Mouse (Mus musculus): ENCODE measurements around the gene Shroom3. TPM values are rescaled to one million over a fixed set of nuclear protein-coding genes. Genes with fewer than 3 reads are reported as not detected.
A peak's percentile ranks its signal among the peaks of the same experiment; 100 is the strongest.

The Shroom3 gene
- polyA plus RNA-seq, 1 experiment from 2014 or later, result 8.0 TPM

DNA sequence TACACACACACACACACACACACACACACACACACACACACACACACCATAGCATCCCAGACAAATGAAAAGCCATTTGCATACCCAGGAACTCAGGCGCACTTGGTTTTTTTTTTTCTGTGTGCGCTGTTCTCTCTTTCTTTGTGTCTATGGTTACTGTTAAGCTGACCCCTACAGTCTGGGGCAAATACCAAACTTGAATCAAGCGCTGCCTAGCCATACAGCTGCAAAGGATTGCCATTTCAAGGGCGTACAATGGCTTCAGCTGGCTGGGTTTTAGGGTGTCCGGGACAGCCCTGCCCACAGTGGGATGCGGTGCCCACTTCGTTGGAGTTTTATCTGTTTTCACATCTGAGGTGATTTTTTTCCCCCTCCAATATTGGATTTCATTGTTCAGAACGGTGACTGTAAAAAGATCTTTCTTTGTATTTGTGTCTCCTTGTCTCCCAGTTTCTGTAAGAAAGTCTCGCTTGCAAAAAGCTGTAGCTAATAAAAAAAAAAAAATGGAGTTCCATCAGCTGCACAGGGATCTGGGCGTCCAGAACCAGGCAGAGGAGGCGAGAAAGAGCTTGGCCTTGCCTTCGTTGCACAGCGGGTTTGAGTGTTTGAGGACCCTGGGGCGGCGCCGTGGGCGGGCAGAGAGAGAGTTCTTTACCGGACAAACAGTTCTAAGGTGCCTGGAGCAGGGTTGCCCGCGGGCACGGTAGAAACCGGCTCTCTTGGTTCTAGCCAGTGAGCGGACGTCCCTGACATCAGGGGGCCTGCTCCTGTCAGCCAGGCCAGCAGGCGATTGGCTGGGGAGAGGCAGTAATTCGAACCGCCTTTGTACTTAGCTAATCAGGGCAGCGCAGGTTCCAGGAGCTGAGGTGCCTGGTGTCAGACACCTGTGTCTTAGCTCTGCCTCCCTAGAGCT is 125.5 kb downstream of the Shroom3 start:
- TF ChIP-seq CTCF (IDR thresholded peaks at IDR 0.05; ENCODE audit: low read depth), result no peak
- no peak overlapping the region; the same call in 1 of the 2 replicates for H3K9ac ChIP-seq (ENCODE audit: low read depth, low read length)
- 19% methylated on average over 28 of the region's 28 CpGs for WGBS

GRCm38 (mm10) chr5:92809416-92809750 is 126.1 kb downstream of the Shroom3 start:
- 27% methylated on average over 13 of the region's 13 CpGs for WGBS
- H3K9ac ChIP-seq (ENCODE audit: low read depth, low read length), result no peak overlapping the region
- no peaks in the 10 kb centered on the region for H3K27me3 ChIP-seq (replicated peaks; ENCODE audit: control insufficient read depth, insufficient read depth, low read length)
- peaks cover 15% of the 10 kb centered on the region for H3K4me1 ChIP-seq (replicated peaks; ENCODE audit: control insufficient read depth, insufficient read depth, low read length)
- no peaks in the 10 kb centered on the region for H3K9me3 ChIP-seq (ENCODE audit: control insufficient read depth)
- H3K36me3 ChIP-seq (ENCODE audit: control insufficient read depth, insufficient read depth), result no peaks in the 10 kb centered on the region
- no peak; the same call in 1 of the 2 replicates for ATAC-seq
- peak overlapping the region; percentile 31 for H3K4me3 ChIP-seq (ENCODE audit: low read depth, low read length)
- no peak for TF ChIP-seq CTCF (IDR thresholded peaks at IDR 0.05; ENCODE audit: low read depth)
- peak overlapping the region; percentile 68 for H3K4me2 ChIP-seq (replicated peaks; ENCODE audit: low read depth)
- peak overlapping the region; percentile 23 for H3K27ac ChIP-seq (ENCODE audit: low read depth, low read length)

More for the DNA sequence above, 125.5 kb downstream of the Shroom3 start:
- peak; percentile 96 for ATAC-seq
- Histone ChIP-seq H3K4me3 (ENCODE audit: low read depth, low read length) (peak overlapping the region; percentile 31), H3K4me2 (replicated peaks; ENCODE audit: low read depth) (peak overlapping the region; percentile 68), H3K4me1 (replicated peaks; ENCODE audit: control insufficient read depth, insufficient read depth, low read length) (peaks cover 12% of the 10 kb centered on the region), H3K27me3 (replicated peaks; ENCODE audit: control insufficient read depth, insufficient read depth, low read length) (no peaks in the 10 kb centered on the region), H3K9me3 (ENCODE audit: control insufficient read depth) (no peaks in the 10 kb centered on the region), H3K27ac (ENCODE audit: low read depth, low read length) (peak overlapping the region; percentile 23), H3K36me3 (ENCODE audit: control insufficient read depth, insufficient read depth) (no peaks in the 10 kb centered on the region)

DNA sequence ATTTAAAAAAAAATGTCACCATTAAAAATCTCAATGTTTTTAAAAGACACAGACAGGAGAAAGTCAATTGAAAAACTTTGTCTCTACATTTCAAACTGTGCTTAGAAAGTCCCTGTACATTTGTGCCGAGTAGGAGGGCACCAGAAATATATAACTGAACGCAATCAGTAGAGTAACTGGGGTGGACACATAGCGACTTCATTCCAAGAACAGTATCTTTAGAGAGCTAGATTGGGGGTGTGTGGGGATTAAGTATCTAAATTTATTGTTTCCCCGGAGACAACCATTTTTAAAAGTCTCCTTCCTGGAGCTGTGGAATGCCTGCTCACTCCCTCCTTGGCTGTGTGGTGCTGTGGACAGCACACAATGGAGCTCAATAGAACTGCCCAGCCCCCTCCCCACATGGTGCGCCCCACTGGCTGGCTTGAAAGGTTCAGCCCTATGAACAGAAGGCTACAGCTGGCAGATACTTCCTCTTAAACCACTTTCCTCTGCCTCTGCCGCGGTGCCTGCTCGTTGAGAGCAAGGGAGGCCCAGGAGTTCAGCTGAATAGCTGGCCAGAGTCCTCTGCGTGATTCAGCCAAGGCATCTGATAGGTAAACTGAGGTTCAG is 127.8 kb downstream of the Shroom3 start:
- WGBS, result 11% methylated on average over 9 of the region's 9 CpGs
- Histone ChIP-seq H3K4me2 (replicated peaks; ENCODE audit: low read depth) (peak overlapping the region; percentile 68), H3K36me3 (ENCODE audit: control insufficient read depth, insufficient read depth) (no peaks in the 10 kb centered on the region), H3K9ac (ENCODE audit: low read depth, low read length) (no peak overlapping the region), H3K27me3 (replicated peaks; ENCODE audit: control insufficient read depth, insufficient read depth, low read length) (no peaks in the 10 kb centered on the region), H3K4me3 (ENCODE audit: low read depth, low read length) (0 out of 2 replicates have a peak overlapping the region, but pooled peaks have one; percentile 31), H3K4me1 (replicated peaks; ENCODE audit: control insufficient read depth, insufficient read depth, low read length) (peaks cover 15% of the 10 kb centered on the region), H3K27ac (ENCODE audit: low read depth, low read length) (peak overlapping the region; percentile 41; the same call in 1 of the 2 replicates), H3K9me3 (ENCODE audit: control insufficient read depth) (no peaks in the 10 kb centered on the region)
- ATAC-seq, result no peak
- TF ChIP-seq CTCF (IDR thresholded peaks at IDR 0.05; ENCODE audit: low read depth), result no peak

DNA sequence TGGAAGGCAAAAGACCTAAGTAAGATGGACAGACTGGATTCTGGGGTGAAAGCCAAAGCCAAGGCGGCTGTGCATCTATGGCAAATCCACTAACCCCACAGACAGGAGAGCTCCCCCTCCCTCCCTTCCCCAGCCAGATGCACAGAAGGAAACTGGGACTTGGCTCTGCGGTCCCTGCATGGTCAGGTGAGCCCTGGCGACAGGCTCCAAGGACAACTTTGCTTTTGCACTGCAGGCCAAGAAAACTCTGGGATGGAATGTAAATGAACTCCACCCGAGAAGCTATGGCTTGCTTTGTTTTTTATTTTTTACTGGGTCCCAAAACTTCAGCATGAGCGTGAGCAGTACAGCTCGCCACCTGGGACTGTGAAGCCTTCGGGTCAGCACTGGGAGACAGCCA is 128.5 kb downstream of the Shroom3 start:
- H3K27me3 ChIP-seq (replicated peaks; ENCODE audit: control insufficient read depth, insufficient read depth, low read length), result no peaks in the 10 kb centered on the region
- H3K4me3 ChIP-seq (ENCODE audit: low read depth, low read length), result no peak overlapping the region
- no peak for TF ChIP-seq CTCF (IDR thresholded peaks at IDR 0.05; ENCODE audit: low read depth)
- peaks cover 15% of the 10 kb centered on the region for H3K4me1 ChIP-seq (replicated peaks; ENCODE audit: control insufficient read depth, insufficient read depth, low read length)
- H3K9ac ChIP-seq (ENCODE audit: low read depth, low read length), result no peak overlapping the region
- WGBS, result 50% methylated on average over 7 of the region's 7 CpGs
- H3K4me2 ChIP-seq (replicated peaks; ENCODE audit: low read depth), result peak overlapping the region; percentile 32; the same call in 1 of the 2 replicates
- H3K36me3 ChIP-seq (ENCODE audit: control insufficient read depth, insufficient read depth), result no peaks in the 10 kb centered on the region
- H3K27ac ChIP-seq (ENCODE audit: low read depth, low read length), result no peak overlapping the region
- H3K9me3 ChIP-seq (ENCODE audit: control insufficient read depth), result no peaks in the 10 kb centered on the region
- ATAC-seq, result no peak

DNA sequence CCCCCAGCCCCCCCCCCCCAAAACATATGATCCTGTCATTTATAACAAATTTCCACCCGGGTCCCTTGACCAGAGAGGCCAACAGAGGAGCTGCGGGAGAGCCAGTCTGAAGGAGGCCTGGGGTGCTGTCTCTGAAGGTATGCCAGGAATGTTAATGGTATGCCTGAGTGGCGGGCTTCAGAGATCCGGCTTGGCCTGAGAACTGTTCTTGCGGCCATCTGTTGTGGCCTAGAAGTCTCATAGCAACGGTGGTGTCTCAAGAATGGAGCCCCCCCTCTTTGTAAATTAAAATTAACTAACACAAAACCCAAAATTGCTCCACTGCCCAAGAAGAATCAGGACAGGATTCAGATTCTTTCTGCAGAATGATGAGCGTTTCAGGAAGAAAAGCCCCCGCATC is 129.7 kb downstream of the Shroom3 start:
- H3K9ac ChIP-seq (ENCODE audit: low read depth, low read length), result no peak overlapping the region
- 33% methylated on average over 8 of the region's 8 CpGs for WGBS
- H3K4me3 ChIP-seq (ENCODE audit: low read depth, low read length), result no peak overlapping the region
- H3K4me2 ChIP-seq (replicated peaks; ENCODE audit: low read depth), result peak overlapping the region; percentile 32; the same call in 1 of the 2 replicates
- H3K27me3 ChIP-seq (replicated peaks; ENCODE audit: control insufficient read depth, insufficient read depth, low read length), result no peaks in the 10 kb centered on the region
- ATAC-seq, result no peak
- H3K9me3 ChIP-seq (ENCODE audit: control insufficient read depth), result no peaks in the 10 kb centered on the region
- H3K36me3 ChIP-seq (ENCODE audit: control insufficient read depth, insufficient read depth), result no peaks in the 10 kb centered on the region
- no peak for TF ChIP-seq CTCF (IDR thresholded peaks at IDR 0.05; ENCODE audit: low read depth)
- H3K27ac ChIP-seq (ENCODE audit: low read depth, low read length), result no peak overlapping the region
- peaks cover 15% of the 10 kb centered on the region for H3K4me1 ChIP-seq (replicated peaks; ENCODE audit: control insufficient read depth, insufficient read depth, low read length)

- WGBS, result 83% methylated on average over 5 of the region's 5 CpGs
- H3K4me2 ChIP-seq (replicated peaks; ENCODE audit: low read depth), result no peak overlapping the region
- ATAC-seq, result no peak
- no peaks in the 10 kb centered on the region for H3K36me3 ChIP-seq (ENCODE audit: control insufficient read depth, insufficient read depth)
- no peak for TF ChIP-seq CTCF (IDR thresholded peaks at IDR 0.05; ENCODE audit: low read depth)
- H3K4me3 ChIP-seq (ENCODE audit: low read depth, low read length), result no peak overlapping the region
- H3K9ac ChIP-seq (ENCODE audit: low read depth, low read length), result no peak overlapping the region
- H3K27me3 ChIP-seq (replicated peaks; ENCODE audit: control insufficient read depth, insufficient read depth, low read length), result no peaks in the 10 kb centered on the region
- no peaks in the 10 kb centered on the region for H3K9me3 ChIP-seq (ENCODE audit: control insufficient read depth)
- H3K27ac ChIP-seq (ENCODE audit: low read depth, low read length), result no peak overlapping the region
- H3K4me1 ChIP-seq (replicated peaks; ENCODE audit: control insufficient read depth, insufficient read depth, low read length), result peaks cover 15% of the 10 kb centered on the region
These were observed 130.3 kb downstream of the Shroom3 start for GRCm38 (mm10) chr5:92813562-92813961.
